8 mouse cellular contexts compared by ENCODE assay signal in the genomic region with DNA sequence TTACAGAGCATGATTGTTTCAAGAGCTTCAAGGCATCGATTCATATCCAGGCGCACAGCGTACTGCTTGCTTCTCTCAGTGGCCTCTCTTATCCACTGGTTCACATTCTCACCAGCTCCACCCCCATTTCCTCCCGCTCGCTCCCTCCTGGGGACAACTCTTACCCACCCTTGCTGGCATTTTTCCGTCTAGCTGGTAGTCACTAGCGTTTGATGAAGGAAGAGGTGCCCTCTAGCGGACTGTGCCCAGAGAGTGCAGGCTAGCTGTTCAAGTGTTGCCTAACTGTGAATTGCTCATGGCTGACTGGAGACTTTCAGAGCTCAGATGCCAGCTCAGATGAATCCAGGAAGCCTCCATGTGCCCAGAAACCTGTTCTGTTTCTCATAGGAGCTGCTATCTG.
DNase-seq lines count a peak whose midpoint lies in the region; ATAC-seq and TF ChIP-seq lines count a peak whose summit lies in the region.

No protein-coding gene starts in this region.

- H3K36me3 ChIP-seq in ES-Bruce4 (ENCODE audit: control insufficient read depth, insufficient read depth, low read length, poor library complexity, severe bottlenecking), result no peaks in the 10 kb centered on the region
- H3K36me3 ChIP-seq in forebrain, embryonic 15.5 days, result no peaks in the 10 kb centered on the region
- no peaks in the 10 kb centered on the region for H3K36me3 ChIP-seq in lung, embryonic 14.5 days (ENCODE audit: insufficient read depth)

- peak; percentile 89 for TF ChIP-seq CTCF in ES-Bruce4 (IDR thresholded peaks at IDR 0.05; ENCODE audit: low read depth, low read length)
- peak; percentile 89 for TF ChIP-seq CTCF in layer of hippocampus, adult 2 months (conservative IDR thresholded peaks at IDR 0.05)
- peak; percentile 91 for TF ChIP-seq CTCF in lung, embryonic 14.5 days (IDR thresholded peaks at IDR 0.05; ENCODE audit: low read depth)

- peak; percentile 88 for DNase-seq in c-Kit-positive CD71-positive TER-119-positive erythroid progenitor cells, embryonic 14.5 days (ENCODE audit: low spot score)
- peak; percentile 17 for DNase-seq in heart, postnatal 25 days (ENCODE audit: low spot score)
- peak; percentile 84 to 91 for DNase-seq in layer of hippocampus, adult 2 months (ENCODE audit: low spot score in 2 of 2)
- peak; percentile 96 for DNase-seq in lung, embryonic 14.5 days
- peak; percentile 51 for DNase-seq in ovary, postnatal 14 days (ENCODE audit: low spot score)
- DNase-seq in thymus, postnatal 25 days, result peak; percentile 85

- H3K9me3 ChIP-seq in ES-Bruce4 (replicated peaks; ENCODE audit: control insufficient read depth, insufficient read depth, low read length, poor library complexity, severe bottlenecking), result no peaks in the 10 kb centered on the region; the same call in 1 of the 2 replicates
- H3K9me3 ChIP-seq in forebrain, embryonic 15.5 days, result no peaks in the 10 kb centered on the region
- 0 out of 2 replicates have a peak, but pooled peaks cover 2% of the 10 kb centered on the region for H3K9me3 ChIP-seq in lung, embryonic 14.5 days (ENCODE audit: low read depth, low read length)

- peak; percentile 90 for ATAC-seq in forebrain, embryonic 15.5 days (replicated peaks)
- ATAC-seq in lung, embryonic 14.5 days (ENCODE audit: insufficient read depth), result peak; percentile 75

- H3K27ac ChIP-seq in ES-Bruce4 (ENCODE audit: insufficient read depth, low read length), result no peak overlapping the region
- 0 out of 2 replicates have a peak overlapping the region, but pooled peaks have one; percentile 39 for H3K27ac ChIP-seq in forebrain, embryonic 15.5 days (replicated peaks)
- peak overlapping the region; percentile 73 for H3K27ac ChIP-seq in layer of hippocampus, adult 2 months
- no peak overlapping the region for H3K27ac ChIP-seq in lung, embryonic 14.5 days (ENCODE audit: low read depth)

- intact Hi-C loops in heart, postnatal 25 days (cut with DNase I), result loop anchor here (2.0 kb wide), 1 partner anchor 100 kb away; a partner anchor contains a TSS

- peaks cover 11% of the 10 kb centered on the region for H3K4me1 ChIP-seq in ES-Bruce4 (ENCODE audit: control insufficient read depth, insufficient read depth, low read length)
- H3K4me1 ChIP-seq in forebrain, embryonic 15.5 days, result peaks cover 12% of the 10 kb centered on the region
- 0 out of 2 replicates have a peak, but pooled peaks cover 3% of the 10 kb centered on the region for H3K4me1 ChIP-seq in lung, embryonic 14.5 days (ENCODE audit: insufficient read depth)

- no peak overlapping the region for H3K4me3 ChIP-seq in ES-Bruce4 (ENCODE audit: low read depth, low read length)
- no peak overlapping the region for H3K4me3 ChIP-seq in forebrain, embryonic 15.5 days
- H3K4me3 ChIP-seq in layer of hippocampus, adult 2 months, result no peak overlapping the region
- H3K4me3 ChIP-seq in lung, embryonic 14.5 days (ENCODE audit: low read depth, low read length), result no peak overlapping the region

- H3K27me3 ChIP-seq in ES-Bruce4 (ENCODE audit: control insufficient read depth, insufficient read depth, low read length, poor library complexity, severe bottlenecking), result no peaks in the 10 kb centered on the region
- H3K27me3 ChIP-seq in forebrain, embryonic 15.5 days, result no peaks in the 10 kb centered on the region
- no peaks in the 10 kb centered on the region for H3K27me3 ChIP-seq in lung, embryonic 14.5 days (ENCODE audit: insufficient read depth, low read length)

- TF ChIP-seq EP300 in ES-Bruce4 (IDR thresholded peaks at IDR 0.05; ENCODE audit: insufficient read depth, low read depth, low read length), result no peak

- H3K9ac ChIP-seq in ES-Bruce4 (ENCODE audit: low read depth, poor library complexity, severe bottlenecking), result no peak overlapping the region
- H3K9ac ChIP-seq in forebrain, embryonic 15.5 days (replicated peaks), result no peak overlapping the region
- no peak overlapping the region for H3K9ac ChIP-seq in lung, embryonic 14.5 days

- H3K4me2 ChIP-seq in forebrain, embryonic 15.5 days (replicated peaks), result peak overlapping the region; percentile 18; the same call in 1 of the 2 replicates
- peak overlapping the region; percentile 36 for H3K4me2 ChIP-seq in lung, embryonic 14.5 days

- WGBS in forebrain, embryonic 15.5 days, result 2% methylated on average over 8 of the region's 8 CpGs
- WGBS in lung, embryonic 14.5 days, result 2% methylated on average over 8 of the region's 8 CpGs

- TF ChIP-seq POLR2A in ES-Bruce4 (IDR thresholded peaks at IDR 0.05; ENCODE audit: insufficient read depth, low read length), result no peak

Comparison
In these comparisons a context has a peak if more than half of its experiments do, and no peak if none do; other contexts are left out.
1. H3K27ac ChIP-seq: peak in forebrain, embryonic 15.5 days (single experiment) and layer of hippocampus, adult 2 months (single experiment); none in ES-Bruce4 (single experiment) and lung, embryonic 14.5 days (single experiment).
2. DNase-seq: peak in every context shown above with its lines; median percentile 96 in lung, embryonic 14.5 days; 88 in c-Kit-positive CD71-positive TER-119-positive erythroid progenitor cells, embryonic 14.5 days; 88 in layer of hippocampus, adult 2 months; 85 in thymus, postnatal 25 days; 51 in ovary, postnatal 14 days; 17 in heart, postnatal 25 days.
3. Peak in every context shown above with its lines, with median percentiles within 50 percentile points of each other: CTCF ChIP-seq.